Comparison of ENCODE assay signal across 11 mouse cellular contexts in the genomic region with DNA sequence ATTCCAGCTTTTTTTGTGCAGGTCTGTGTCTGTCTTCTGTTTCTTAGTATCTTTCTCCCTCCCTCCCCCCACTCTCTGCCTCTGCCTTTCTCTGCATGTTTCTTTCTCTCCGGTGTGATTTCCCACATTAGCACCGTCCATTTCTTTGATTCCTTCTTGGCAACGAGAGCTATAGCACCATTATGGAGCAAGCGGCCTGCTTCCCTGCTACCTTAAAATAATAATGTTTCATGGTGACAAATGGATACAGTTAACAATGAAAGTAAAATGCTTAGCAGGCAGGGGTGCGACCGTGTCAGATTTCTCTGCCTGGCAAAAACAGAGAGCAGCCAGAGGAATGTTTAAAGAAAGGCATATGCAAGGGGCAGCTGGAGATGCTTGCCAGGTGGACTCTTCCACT.
DNase-seq lines count a peak whose midpoint lies in the region; ATAC-seq and TF ChIP-seq lines count a peak whose summit lies in the region.
"Had no signal": no experiment of that assay in that cellular context is flagged by ENCODE, and none has a peak within 500 bp of the region (broad histone marks: within the 10 kb centered on the region; RNA-seq: fewer than 3 reads in every experiment).

No protein-coding gene starts in this region.

- H3K4me2 ChIP-seq in lung, embryonic 14.5 days: no peak overlapping the region
- H3K4me2 ChIP-seq in neural tube, embryonic 12.5 days (replicated peaks): no peak overlapping the region

- H3K4me1 ChIP-seq in lung, embryonic 14.5 days (ENCODE audit: insufficient read depth): peaks cover 11% of the 10 kb centered on the region; the same call in 1 of the 2 replicates
- H3K4me1 ChIP-seq in forebrain, embryonic 10.5 days: peaks cover 29% of the 10 kb centered on the region
- H3K4me1 ChIP-seq in limb, embryonic 10.5 days: peaks cover 40% of the 10 kb centered on the region
- peaks cover 10% of the 10 kb centered on the region for H3K4me1 ChIP-seq in neural tube, embryonic 12.5 days

- WGBS in lung, embryonic 14.5 days: 11% methylated on average over 6 of the region's 6 CpGs
- WGBS in forebrain, embryonic 10.5 days: 44% methylated on average over 6 of the region's 6 CpGs
- 20% methylated on average over 6 of the region's 6 CpGs for WGBS in limb, embryonic 10.5 days
- 10% methylated on average over 6 of the region's 6 CpGs for WGBS in neural tube, embryonic 12.5 days

- ATAC-seq in lung, embryonic 14.5 days (ENCODE audit: insufficient read depth): no peak
- ATAC-seq in neural tube, embryonic 12.5 days (ENCODE audit: low FRiP score, low read depth): peak; percentile 65

- H3K9me3 ChIP-seq in lung, embryonic 14.5 days (ENCODE audit: low read depth, low read length): no peaks in the 10 kb centered on the region
- no peaks in the 10 kb centered on the region for H3K9me3 ChIP-seq in forebrain, embryonic 10.5 days
- H3K9me3 ChIP-seq in limb, embryonic 10.5 days (replicated peaks): no peaks in the 10 kb centered on the region; the same call in 1 of the 2 replicates
- no peaks in the 10 kb centered on the region for H3K9me3 ChIP-seq in neural tube, embryonic 12.5 days

- H3K27me3 ChIP-seq in lung, embryonic 14.5 days (ENCODE audit: insufficient read depth, low read length): no peaks in the 10 kb centered on the region
- H3K27me3 ChIP-seq in forebrain, embryonic 10.5 days (ENCODE audit: poor library complexity, severe bottlenecking): no peaks in the 10 kb centered on the region
- no peaks in the 10 kb centered on the region for H3K27me3 ChIP-seq in limb, embryonic 10.5 days (ENCODE audit: low read depth, poor library complexity, severe bottlenecking)
- H3K27me3 ChIP-seq in neural tube, embryonic 12.5 days (replicated peaks): no peaks in the 10 kb centered on the region

- H3K27ac ChIP-seq in lung, embryonic 14.5 days (ENCODE audit: low read depth): no peak overlapping the region
- peak overlapping the region; percentile 72 for H3K27ac ChIP-seq in forebrain, embryonic 10.5 days
- peak overlapping the region; percentile 89 for H3K27ac ChIP-seq in limb, embryonic 10.5 days
- no peak overlapping the region for H3K27ac ChIP-seq in neural tube, embryonic 12.5 days
- H3K27ac ChIP-seq: liver, embryonic 14.5 days had no signal

- H3K9ac ChIP-seq in lung, embryonic 14.5 days: no peak overlapping the region
- H3K9ac ChIP-seq in neural tube, embryonic 12.5 days: no peak overlapping the region
- H3K9ac ChIP-seq: liver, embryonic 14.5 days had no signal

- TF ChIP-seq CTCF in lung, embryonic 14.5 days (IDR thresholded peaks at IDR 0.05; ENCODE audit: low read depth): no peak

- peak; percentile 32 for DNase-seq in lung, embryonic 14.5 days
- no peak for DNase-seq in lung, postnatal 36 days
- no peak for DNase-seq in forebrain, embryonic 10.5 days (ENCODE audit: extremely low spot score, low spot score)
- peak; percentile 63 for DNase-seq in limb, embryonic 10.5 days (ENCODE audit: low spot score)
- DNase-seq in layer of hippocampus, adult 11-12 months (ENCODE audit: low spot score): no peak
- DNase-seq in urinary bladder, postnatal 10 days (ENCODE audit: low spot score): no peak
- no peak for DNase-seq in thymus, postnatal 0 days (ENCODE audit: low spot score)
- DNase-seq: heart, adult 18-20 months; kidney, postnatal 36 days had no signal

- no peaks in the 10 kb centered on the region for H3K36me3 ChIP-seq in lung, embryonic 14.5 days (ENCODE audit: insufficient read depth)
- no peaks in the 10 kb centered on the region for H3K36me3 ChIP-seq in forebrain, embryonic 10.5 days (replicated peaks)
- H3K36me3 ChIP-seq in limb, embryonic 10.5 days: no peaks in the 10 kb centered on the region
- no peaks in the 10 kb centered on the region for H3K36me3 ChIP-seq in neural tube, embryonic 12.5 days

- no peak overlapping the region for H3K4me3 ChIP-seq in lung, embryonic 14.5 days (ENCODE audit: low read depth, low read length)
- H3K4me3 ChIP-seq in forebrain, embryonic 10.5 days: no peak overlapping the region
- 0 out of 2 replicates have a peak overlapping the region, but pooled peaks have one; percentile 15 for H3K4me3 ChIP-seq in limb, embryonic 10.5 days
- H3K4me3 ChIP-seq in neural tube, embryonic 12.5 days: no peak overlapping the region

Comparison
In these comparisons a context has a peak if more than half of its experiments do, and no peak if none do; other contexts are left out.
1. DNase-seq: peak in lung, embryonic 14.5 days (single experiment) and limb, embryonic 10.5 days (single experiment); none in lung, postnatal 36 days (single experiment), forebrain, embryonic 10.5 days (single experiment), layer of hippocampus, adult 11-12 months (single experiment), urinary bladder, postnatal 10 days (single experiment) and thymus, postnatal 0 days (single experiment).
2. H3K27ac ChIP-seq: peak in forebrain, embryonic 10.5 days (single experiment) and limb, embryonic 10.5 days (single experiment); none in lung, embryonic 14.5 days (single experiment) and neural tube, embryonic 12.5 days (single experiment).